Mouse (Mus musculus): ENCODE results near the gene Gm44511. TPM values are rescaled to one million over a fixed set of nuclear protein-coding genes. Genes with fewer than 3 reads are reported as not detected.

Gm44511 gene
- polyA plus RNA-seq, 1 experiment from 2014 or later: not detected

DNA sequence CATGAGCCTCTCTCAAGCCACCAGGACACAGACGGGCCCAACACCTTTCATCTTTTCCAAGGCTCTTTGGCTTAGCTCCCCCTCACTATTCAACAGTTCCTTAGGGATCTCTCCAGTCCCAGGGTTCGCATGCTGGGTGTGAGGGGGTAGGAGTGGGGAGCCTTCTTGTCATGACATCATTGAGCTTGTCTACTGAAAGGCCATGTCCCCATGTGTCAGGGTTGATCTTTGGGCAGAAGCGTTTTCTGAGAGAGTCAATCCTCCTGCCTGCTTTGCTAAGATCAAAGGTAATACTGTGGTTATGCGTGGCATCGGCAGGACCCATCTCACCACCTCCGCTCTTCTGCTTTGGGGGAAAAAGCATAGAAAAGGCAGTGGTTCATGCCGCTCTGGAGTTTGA is 88.7 kb downstream of the Gm44511 start:
- no peaks in the 10 kb centered on the region for H3K36me3 ChIP-seq (replicated peaks)
- 87% methylated on average over 7 of the region's 7 CpGs for WGBS
- no peak overlapping the region for H3K27ac ChIP-seq
- H3K4me2 ChIP-seq: no peak overlapping the region
- no peaks in the 10 kb centered on the region for H3K27me3 ChIP-seq (replicated peaks)
- no peaks in the 10 kb centered on the region for H3K9me3 ChIP-seq
- no peak for ATAC-seq (replicated peaks)
- no peaks in the 10 kb centered on the region for H3K4me1 ChIP-seq
- H3K4me3 ChIP-seq: no peak overlapping the region
- no peak overlapping the region for H3K9ac ChIP-seq

DNA sequence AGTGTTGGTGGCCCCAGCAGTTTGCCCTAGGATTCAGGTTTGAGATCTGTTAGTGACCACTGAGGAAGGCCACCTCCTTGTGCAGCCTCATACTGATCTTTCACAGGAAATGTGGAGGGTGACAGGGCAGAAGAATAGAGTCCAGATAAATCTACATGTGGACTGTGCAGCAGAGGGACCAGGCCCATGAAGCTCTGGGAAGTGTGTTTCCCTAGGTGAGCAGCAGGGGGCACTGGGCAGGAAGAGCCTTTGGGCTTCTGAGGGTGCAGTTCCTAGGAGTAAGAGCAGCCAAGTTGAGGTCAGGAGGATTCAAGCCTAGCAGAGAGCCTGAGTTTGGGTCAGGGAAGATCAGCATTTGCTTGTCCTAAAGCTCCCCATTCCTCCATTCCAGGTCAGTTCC is 90.0 kb downstream of the Gm44511 start:
- Histone ChIP-seq H3K36me3 (replicated peaks) (no peaks in the 10 kb centered on the region), H3K9ac (no peak overlapping the region), H3K27ac (no peak overlapping the region), H3K27me3 (replicated peaks) (no peaks in the 10 kb centered on the region), H3K4me3 (no peak overlapping the region), H3K9me3 (no peaks in the 10 kb centered on the region), H3K4me2 (no peak overlapping the region), H3K4me1 (no peaks in the 10 kb centered on the region)
- ATAC-seq (replicated peaks): no peak

DNA sequence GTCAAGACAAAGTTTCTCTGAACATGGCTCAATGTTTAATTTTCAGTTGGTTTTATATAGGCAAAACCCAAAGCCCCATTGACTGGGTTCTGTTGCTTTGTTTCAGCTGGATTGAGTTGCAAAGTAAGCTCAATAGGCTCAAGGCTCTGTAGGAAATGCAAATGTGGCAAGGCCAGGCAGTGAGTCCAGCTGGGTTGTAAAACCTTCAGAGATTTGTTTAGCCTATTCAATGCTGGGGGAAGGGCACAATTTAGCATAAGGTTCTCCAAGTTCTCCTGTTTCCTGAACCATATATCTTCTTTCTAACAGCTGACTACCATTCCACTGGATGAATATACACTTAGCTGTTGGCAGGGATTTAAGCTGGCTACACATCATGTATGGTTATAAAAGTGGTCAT is 91.2 kb downstream of the Gm44511 start:
- H3K4me2 ChIP-seq: no peak overlapping the region
- no peaks in the 10 kb centered on the region for H3K36me3 ChIP-seq (replicated peaks)
- no peak overlapping the region for H3K27ac ChIP-seq
- no peaks in the 10 kb centered on the region for H3K9me3 ChIP-seq
- no peak overlapping the region for H3K4me3 ChIP-seq
- H3K9ac ChIP-seq: no peak overlapping the region
- no peaks in the 10 kb centered on the region for H3K27me3 ChIP-seq (replicated peaks)
- no peak for ATAC-seq (replicated peaks)
- H3K4me1 ChIP-seq: no peaks in the 10 kb centered on the region

DNA sequence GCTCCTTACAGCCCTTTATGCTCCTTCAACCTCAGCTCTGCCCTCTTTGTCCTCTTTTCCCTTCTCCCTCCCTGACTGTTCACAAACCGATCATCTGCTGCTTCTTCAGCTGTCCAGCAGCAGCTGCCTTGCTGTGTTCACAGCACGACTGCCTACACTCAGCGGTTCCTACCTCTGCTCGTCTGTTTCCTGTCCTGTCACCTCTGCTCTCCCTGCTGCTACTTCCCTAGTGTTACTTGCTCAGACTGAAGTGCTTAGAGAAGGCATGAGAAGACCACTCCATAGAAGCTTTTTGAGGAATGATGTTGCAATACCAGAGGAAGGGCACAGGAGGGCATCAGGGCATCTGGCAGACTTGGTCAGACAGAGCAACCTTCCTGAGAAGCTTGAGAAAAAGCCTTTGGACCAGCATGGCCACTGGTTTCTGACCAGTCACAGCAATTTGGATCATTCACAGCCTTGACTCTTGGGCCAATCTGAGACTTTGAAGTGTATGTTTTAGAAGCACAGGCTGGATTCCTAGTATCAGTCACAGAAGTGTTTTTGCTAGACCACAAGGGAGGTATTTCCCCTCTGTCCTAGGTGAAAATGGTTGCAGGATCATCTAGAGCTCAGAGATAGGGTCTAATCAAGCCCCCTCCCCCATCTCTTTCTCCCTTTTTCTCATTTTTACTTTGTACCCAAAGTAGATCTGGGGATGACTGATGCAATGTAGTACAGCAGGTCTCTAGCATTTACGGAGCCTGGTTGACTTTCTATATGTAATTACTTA is 92.0 kb downstream of the Gm44511 start:
- Histone ChIP-seq H3K27me3 (replicated peaks) (no peaks in the 10 kb centered on the region), H3K9me3 (no peaks in the 10 kb centered on the region), H3K4me3 (no peak overlapping the region), H3K4me2 (no peak overlapping the region), H3K9ac (no peak overlapping the region), H3K27ac (no peak overlapping the region), H3K36me3 (replicated peaks) (no peaks in the 10 kb centered on the region), H3K4me1 (no peaks in the 10 kb centered on the region)
- WGBS: 79% methylated on average over 5 of the region's 5 CpGs
- ATAC-seq (replicated peaks): no peak

DNA sequence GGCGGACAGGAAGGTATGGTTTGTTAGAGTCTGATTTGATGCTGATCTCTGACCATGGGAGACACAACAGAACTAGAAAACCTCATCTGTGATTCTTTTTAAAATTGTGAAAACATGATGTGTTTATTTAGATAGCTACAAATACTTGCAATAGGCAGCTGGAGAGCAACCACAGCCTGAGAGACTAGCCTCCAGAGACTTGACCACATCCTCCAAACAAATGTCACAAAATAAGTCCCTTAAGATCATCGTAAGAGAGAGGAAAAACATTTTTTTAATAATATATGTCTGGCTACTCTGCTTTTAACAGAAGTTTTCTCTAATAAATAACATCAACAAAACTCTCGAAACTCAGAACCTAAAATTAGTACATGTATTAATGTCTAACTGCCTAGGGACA is 94.1 kb downstream of the Gm44511 start:
- Histone ChIP-seq H3K9ac (no peak overlapping the region), H3K36me3 (replicated peaks) (no peaks in the 10 kb centered on the region), H3K27me3 (replicated peaks) (no peaks in the 10 kb centered on the region), H3K4me2 (no peak overlapping the region), H3K9me3 (no peaks in the 10 kb centered on the region), H3K4me1 (no peaks in the 10 kb centered on the region), H3K27ac (no peak overlapping the region), H3K4me3 (no peak overlapping the region)
- ATAC-seq (replicated peaks): no peak
- WGBS: 92% methylated on average over 3 of the region's 3 CpGs

Other genes starting within 250 kb of the Gm44511 start
- gene A2ml1, start 244.7 kb downstream of the Gm44511 start, polyA plus RNA-seq (2015; fragmentation: Nextera tagmentation; extraction: Ambion mirVana): 1.7 and 2.2 TPM in 2 replicates
- gene Klrb1a, start 202.8 kb downstream of the Gm44511 start, polyA plus RNA-seq (2015; fragmentation: Nextera tagmentation; extraction: Ambion mirVana): not detected in 2 replicates
- gene Clec2h, start 163.9 kb downstream of the Gm44511 start, polyA plus RNA-seq (2015; fragmentation: Nextera tagmentation; extraction: Ambion mirVana): not detected in 2 replicates
- 0.82 and 0.94 TPM in 2 replicates for gene Klrb1, start 103.3 kb downstream of the Gm44511 start, polyA plus RNA-seq (2015; fragmentation: Nextera tagmentation; extraction: Ambion mirVana)
- 0.12 and 0.13 TPM in 2 replicates for gene Klrb1c, start 37.1 kb downstream of the Gm44511 start, polyA plus RNA-seq (2015; fragmentation: Nextera tagmentation; extraction: Ambion mirVana)
- gene Klrb1b, start within 50 bp of the Gm44511 start, polyA plus RNA-seq (2015; fragmentation: Nextera tagmentation; extraction: Ambion mirVana): not detected in 2 replicates
- gene Clec2i, start 61.3 kb upstream of the Gm44511 start, polyA plus RNA-seq (2015; fragmentation: Nextera tagmentation; extraction: Ambion mirVana): 0.06 TPM in 1 of 2 replicates, not detected in the other
- 0.51 and 0.62 TPM in 2 replicates for gene BC035044, start 64.8 kb upstream of the Gm44511 start, polyA plus RNA-seq (2015; fragmentation: Nextera tagmentation; extraction: Ambion mirVana)
- not detected in 2 replicates for gene Clec2g, start 108.1 kb upstream of the Gm44511 start, polyA plus RNA-seq (2015; fragmentation: Nextera tagmentation; extraction: Ambion mirVana)
- 0.55 and 0.81 TPM in 2 replicates for gene Klrb1f, start 219.6 kb upstream of the Gm44511 start, polyA plus RNA-seq (2015; fragmentation: Nextera tagmentation; extraction: Ambion mirVana)

Measured in midbrain, embryonic 15.5 days (tissue).